Mouse (Mus musculus) heart, postnatal 36 days (tissue): ENCODE results near the gene Zfp14. TPM values are rescaled to one million over a fixed set of nuclear protein-coding genes. Genes with fewer than 3 reads are reported as not detected.

Experiments
- DNase-seq, 2 experiments: peaks; one replicate each; pipeline ENCODE4 v3.0.0; 2021 to 2022
- intact Hi-C: fragments of 180-260 bp; cut with DNase I; formaldehyde crosslinking; loops from one replicate; pipeline ENCODE4 v1.15.1; 2025
- total RNA-seq, 2 experiments: library from RNA; stranded (reverse); gene quantifications; 2 replicates each; pipeline ENCODE4 v1.2.3; 2021

The Zfp14 gene
- total RNA-seq, 2 experiments from 2014 or later: 2.4 to 2.7 TPM

DNA sequence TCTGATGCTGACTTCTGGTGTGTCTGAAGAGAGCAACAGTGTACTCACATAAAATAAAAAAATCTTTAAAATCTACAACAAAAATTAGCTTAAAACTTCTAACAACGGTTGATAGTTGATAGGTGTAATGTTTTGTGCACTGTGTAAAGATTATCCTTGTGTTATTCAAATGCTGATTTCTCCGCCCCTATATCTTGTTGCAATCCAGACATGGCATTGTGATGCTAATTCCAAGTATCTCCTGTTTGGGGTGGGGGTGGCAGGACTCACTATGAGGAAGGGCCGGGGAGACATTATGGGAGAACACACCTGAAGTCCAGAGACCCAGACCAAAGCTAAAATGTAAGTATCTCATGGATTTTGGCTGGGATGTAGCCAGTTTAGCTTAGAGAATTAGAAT lies 19.8 kb downstream of the Zfp14 start:
- intact Hi-C loops: no loop called here
- no peak for DNase-seq

DNA sequence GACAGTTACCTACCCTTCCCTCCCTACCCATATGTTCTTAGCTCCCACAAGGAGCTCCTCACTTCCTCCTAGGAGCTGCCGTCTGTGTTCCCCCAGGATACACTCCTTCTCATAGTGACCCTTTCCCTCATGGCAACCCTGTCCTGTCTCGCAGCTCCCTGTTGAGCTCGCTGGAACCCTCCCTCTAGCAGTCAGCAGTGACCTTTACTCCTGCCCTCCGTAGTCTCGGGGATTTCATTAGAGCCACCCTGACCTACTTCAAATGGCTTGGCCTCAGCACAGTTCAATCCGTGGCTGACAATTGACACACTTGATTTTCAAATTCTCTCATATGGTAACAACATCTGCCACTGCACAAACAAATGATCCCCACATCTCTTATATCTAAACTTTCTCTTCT lies 20.5 kb downstream of the Zfp14 start:
- DNase-seq: no peak
- intact Hi-C loops: no loop called here

GRCm38 (mm10) chr7:30028572-30028971 lies 22.6 kb downstream of the Zfp14 start:
- DNase-seq: no peak
- intact Hi-C loops: no loop called here

GRCm38 (mm10) chr7:30027331-30027730 lies 23.8 kb downstream of the Zfp14 start:
- intact Hi-C loops: no loop called here
- no peak for DNase-seq

DNA sequence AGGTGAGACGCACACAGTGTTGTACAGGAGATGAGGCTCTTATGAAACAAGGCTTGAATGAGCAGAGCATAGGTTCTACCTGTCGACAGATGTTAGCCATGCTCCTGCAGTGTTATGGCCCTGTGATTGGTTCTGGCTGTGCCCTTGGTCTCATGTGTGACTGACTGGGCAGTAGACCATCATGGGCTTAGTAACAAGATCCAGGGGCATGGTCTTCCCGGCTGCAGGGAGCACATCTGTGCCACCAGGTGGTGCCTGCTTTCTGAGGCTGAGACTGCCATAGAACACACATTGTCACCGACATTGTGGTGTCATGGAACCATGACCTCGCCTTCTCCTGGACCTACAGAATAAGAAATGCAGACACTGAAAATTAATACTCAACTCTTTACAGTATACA lies 25.8 kb downstream of the Zfp14 start:
- intact Hi-C loops: no loop called here
- no peak for DNase-seq

GRCm38 (mm10) chr7:30023800-30024199 lies 27.4 kb downstream of the Zfp14 start:
- intact Hi-C loops: no loop called here
- DNase-seq: no peak

- DNase-seq: no peak
- intact Hi-C loops: no loop called here
Measured at GRCm38 (mm10) chr7:30023324-30023723, 27.9 kb downstream of the Zfp14 start.

DNA sequence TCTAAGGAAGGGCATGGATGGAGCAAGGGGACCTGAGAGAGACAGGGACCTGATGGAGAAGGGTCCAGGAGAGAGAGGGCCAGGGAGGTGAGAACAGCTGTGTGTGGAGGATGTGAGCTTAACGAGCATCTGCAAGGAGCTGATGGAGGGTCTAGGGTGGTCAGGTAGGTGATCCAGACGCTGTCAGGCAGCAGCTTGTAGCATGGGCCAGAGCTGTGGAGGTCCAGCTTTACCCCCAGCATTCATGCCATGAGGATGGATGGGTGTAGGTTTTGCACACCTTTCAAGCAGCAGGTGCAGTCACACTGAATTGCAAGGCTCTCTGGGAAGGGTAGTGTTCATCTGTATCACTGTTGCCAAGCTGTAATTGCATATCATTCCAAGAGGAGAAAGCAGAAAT lies 31.6 kb downstream of the Zfp14 start:
- intact Hi-C loops: no loop called here

GRCm38 (mm10) chr7:30017226-30017625 lies 34.0 kb downstream of the Zfp14 start:
- DNase-seq: no peak
- intact Hi-C loops: no loop called here

More for the DNA sequence above, 31.6 kb downstream of the Zfp14 start:
- DNase-seq: no peak

DNA sequence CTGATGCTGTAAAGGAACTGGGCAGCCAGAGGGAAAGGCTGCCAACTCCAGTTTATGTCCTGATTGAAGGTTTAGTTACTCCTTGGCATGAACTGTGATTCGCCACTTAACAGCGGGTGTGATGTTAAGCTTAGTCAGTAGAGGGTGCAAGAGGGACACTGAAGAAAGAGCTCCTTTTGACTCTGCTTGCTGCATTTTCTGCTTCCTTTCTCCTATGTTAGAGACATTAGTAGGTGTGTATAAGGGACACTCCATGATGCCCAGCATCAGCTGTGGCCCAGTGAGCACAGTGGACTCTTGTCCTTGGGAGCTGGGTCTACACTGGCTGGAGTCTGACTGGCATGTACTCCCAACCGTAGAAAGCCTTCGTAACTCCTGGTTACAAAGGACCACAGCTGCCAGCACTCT lies 38.2 kb downstream of the Zfp14 start:
- intact Hi-C loops: loop anchor here (2.0 to 5.0 kb wide), 3 partner anchors 79 to 190 kb away; partner anchors contain the start of genes Gm26920, Zfp260 and Zfp566
- peak; percentile 23 to 28 for DNase-seq

DNA sequence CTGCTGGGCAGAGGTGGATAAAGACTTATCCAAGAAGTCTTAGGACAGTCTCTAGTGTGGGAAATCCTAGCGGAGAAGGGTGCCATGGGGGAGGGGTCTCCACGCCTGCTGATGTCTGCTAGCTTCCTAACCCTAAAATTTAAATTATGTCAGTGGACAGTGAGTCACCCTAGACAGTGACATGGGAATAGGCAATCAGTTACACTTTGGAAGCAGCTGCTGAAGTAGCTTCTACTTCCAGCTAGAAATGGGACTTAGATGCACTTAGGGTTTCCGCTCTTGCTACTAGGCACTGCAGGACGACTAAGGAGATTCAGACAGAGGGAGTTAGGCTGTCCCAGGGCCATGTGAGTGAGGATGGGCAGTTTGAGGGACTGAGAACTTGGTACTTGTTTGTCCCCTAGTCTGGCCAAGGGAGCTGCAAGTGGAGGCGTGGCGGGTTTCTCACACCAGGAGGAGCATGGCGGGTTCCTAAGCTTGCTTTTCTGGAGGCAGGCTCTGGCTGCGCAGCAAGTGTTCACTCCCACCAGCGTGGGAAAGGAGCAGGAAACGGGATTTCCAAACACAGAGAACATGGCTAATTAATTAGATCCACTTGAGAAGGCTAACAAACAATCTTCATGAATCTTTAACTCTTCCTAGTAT lies 40.5 kb downstream of the Zfp14 start:
- DNase-seq: no peak
- intact Hi-C loops: loop anchor here (5.0 kb wide), 2 partner anchors 82 to 162 kb away; partner anchors contain the start of genes Gm26920, Zfp260 and Zfp566

- intact Hi-C loops: loop anchor here (5.0 kb wide), 2 partner anchors 83 to 163 kb away; partner anchors contain the start of genes Gm26920, Zfp260 and Zfp566
- peak; percentile 26 for DNase-seq
Measured at GRCm38 (mm10) chr7:30009321-30010085, 41.7 kb downstream of the Zfp14 start.

DNA sequence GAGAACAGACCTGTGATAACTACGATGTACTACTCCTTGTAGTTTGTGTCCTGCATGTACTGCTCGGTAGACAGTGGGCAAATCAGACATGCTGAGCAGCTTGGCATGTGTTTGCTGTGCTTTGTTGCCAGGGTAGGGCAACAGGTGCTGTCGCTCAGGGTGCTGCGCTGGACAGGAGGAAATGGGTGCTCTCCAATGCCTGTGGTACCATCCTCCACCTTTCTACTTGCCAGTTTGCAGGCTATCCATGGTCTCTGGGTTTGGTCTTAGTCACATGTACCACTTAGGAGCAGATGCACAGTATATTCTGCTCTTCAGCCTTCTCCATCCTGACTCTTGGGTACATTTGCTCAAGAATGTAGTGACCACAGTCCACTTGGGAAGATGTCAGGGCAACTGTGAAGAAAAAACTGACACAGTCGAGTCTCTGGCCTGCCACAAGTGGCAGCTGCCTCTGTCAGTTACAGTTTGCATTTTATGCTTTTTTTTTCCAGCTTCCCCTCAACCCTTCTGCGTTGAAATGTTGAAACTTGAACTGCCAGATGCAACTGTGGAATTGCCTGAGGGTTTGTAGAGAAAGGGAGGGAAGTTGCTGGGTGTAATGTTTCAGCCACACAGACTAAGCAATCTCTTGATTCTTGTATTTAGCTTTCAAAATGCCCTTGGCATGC lies 43.0 kb downstream of the Zfp14 start:
- no peak for DNase-seq
- intact Hi-C loops: no loop called here

DNA sequence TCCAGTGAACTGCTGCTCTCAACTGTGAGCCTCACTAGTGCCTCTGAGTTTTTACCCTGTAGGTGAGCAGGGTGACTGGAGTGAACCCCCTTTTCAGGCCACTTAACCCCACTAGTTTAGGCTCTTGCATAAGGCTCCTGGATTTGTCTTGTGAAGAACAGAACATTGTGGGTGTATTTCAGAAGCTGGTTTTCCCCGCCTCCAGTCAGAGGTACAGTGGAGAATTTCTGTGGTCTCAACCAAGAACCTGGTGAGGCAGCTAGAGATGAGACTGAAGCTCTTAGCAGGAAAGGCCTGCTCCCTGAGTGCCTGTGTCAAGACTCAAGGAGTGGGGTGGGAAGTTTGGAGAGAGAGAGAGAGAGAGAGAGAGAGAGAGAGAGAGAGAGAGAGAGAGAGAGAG lies 43.6 kb downstream of the Zfp14 start:
- no peak for DNase-seq
- intact Hi-C loops: no loop called here

GRCm38 (mm10) chr7:30000601-30001000 lies 50.6 kb downstream of the Zfp14 start:
- intact Hi-C loops: no loop called here
- no peak for DNase-seq

DNA sequence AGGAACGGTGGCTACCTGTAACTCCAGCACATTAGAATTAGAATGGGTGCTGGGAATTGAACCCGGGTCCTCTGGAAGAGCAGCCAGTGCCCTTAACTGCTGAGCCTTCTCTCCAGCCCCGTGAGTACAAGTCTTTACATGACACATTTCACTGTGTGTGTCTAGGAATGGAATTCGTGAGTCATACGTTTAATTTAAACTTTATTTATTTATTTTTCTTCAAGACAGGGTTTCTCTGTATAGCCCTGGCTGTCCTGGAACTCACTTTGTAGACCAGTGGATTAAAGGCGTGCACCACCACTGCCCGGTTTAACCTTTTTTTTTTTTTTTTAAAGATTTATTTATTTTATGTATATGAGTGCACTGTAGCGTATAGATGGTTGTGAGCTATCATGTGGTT lies 56.0 kb downstream of the Zfp14 start:
- intact Hi-C loops: no loop called here
- no peak for DNase-seq

- intact Hi-C loops: no loop called here
- DNase-seq: no peak
Measured at GRCm38 (mm10) chr7:29993340-29993739, 57.8 kb downstream of the Zfp14 start.

- intact Hi-C loops: no loop called here
- DNase-seq: no peak
Measured at GRCm38 (mm10) chr7:29992698-29993097, 58.5 kb downstream of the Zfp14 start.

DNA sequence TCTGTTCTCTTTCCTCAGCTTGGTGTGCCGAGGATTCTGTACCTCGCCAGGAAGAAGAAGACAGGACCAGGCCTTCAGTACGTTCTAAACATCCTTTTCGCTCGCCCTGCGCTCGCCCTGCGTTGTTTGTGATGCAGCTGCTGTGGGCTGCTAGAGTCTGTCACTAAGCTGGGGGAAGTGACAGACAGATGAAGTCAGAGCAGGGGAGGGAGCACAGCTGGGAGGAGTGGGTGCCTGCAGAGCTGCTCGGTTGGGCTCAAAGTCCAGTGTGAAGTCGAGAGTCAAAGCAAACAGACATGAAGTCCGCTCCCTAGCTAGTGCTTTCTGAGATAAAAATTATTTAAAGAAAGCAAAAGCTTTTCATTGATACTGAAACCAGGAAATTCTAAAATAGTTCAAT lies 62.1 kb downstream of the Zfp14 start:
- no peak for DNase-seq
- intact Hi-C loops: no loop called here

GRCm38 (mm10) chr7:29987551-29987950 lies 63.6 kb downstream of the Zfp14 start:
- DNase-seq: no peak
- intact Hi-C loops: no loop called here
